Mouse (Mus musculus) megakaryocyte, embryonic 14.5 days (primary cell): Measurements from ENCODE around the gene Sult2b1. TPM values are rescaled to one million over a fixed set of nuclear protein-coding genes. Genes with fewer than 3 reads are reported as not detected.

Source experiments
- H3K27me3 ChIP-seq: replicated peaks from 2 replicates; pipeline ENCODE3; 2012; ENCODE audit warnings: inconsistent platforms
- H3K36me3 ChIP-seq: replicated peaks from 2 replicates; pipeline ENCODE3; 2012; ENCODE audit warnings: low read length, inconsistent platforms, mixed read lengths
- H3K4me1 ChIP-seq: 2 replicates; pipeline ENCODE4 v1.6.1; 2012; ENCODE audit warnings: inconsistent platforms
- H3K4me3 ChIP-seq: replicated peaks from 2 replicates; pipeline ENCODE3; 2012; ENCODE audit warnings: moderate library complexity, mild to moderate bottlenecking, inconsistent platforms
- H3K9me3 ChIP-seq: 2 replicates; pipeline ENCODE4 v1.6.1; 2012; ENCODE audit warnings: inconsistent platforms
- FLI1 ChIP-seq: IDR thresholded peaks from 2 replicates; pipeline ENCODE4 v1.6.1; 2012; ENCODE audit warnings: low read length, inconsistent platforms, mixed read lengths
- GATA1 ChIP-seq: IDR thresholded peaks from 3 replicates; pipeline ENCODE4 v1.6.1; 2012; ENCODE audit warnings: mixed read lengths, low read length, inconsistent platforms, borderline replicate concordance
- polyA plus RNA-seq: library from polyadenylated mRNA; stranded (reverse); fragments of >175 nt; gene quantifications from 2 replicates; pipeline ENCODE4 v1.2.3, GENCODE M21; 2012; ENCODE audit warnings: low replicate concordance; ENCODE audit not compliant: insufficient read depth

Sult2b1 gene
- polyA plus RNA-seq, 1 experiment: 1.00 TPM

DNA sequence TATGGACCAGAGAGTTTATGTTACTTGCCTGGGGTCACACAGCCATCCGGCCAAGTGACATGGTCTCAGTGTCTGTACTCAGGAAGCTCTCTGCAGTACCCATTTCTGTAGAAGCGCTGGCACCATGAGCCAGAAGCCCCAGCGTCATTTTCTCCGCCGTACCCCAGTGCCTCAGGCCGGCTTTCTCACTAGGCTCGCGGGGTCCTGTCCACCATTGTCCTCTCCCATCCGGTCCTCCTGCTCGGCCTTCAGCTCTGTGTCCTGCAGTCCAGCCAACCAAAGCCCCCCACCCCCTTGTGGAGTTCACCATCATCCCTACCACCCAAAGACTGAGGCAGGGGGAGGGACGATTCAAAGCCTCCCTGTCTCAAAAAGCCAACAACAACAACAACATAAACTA lies 82.9 kb downstream of the Sult2b1 start:
- TF ChIP-seq GATA1 (no peak), FLI1 (no peak)
- Histone ChIP-seq H3K9me3 (no peaks in the 10 kb centered on the region), H3K4me1 (peaks cover 70% of the 10 kb centered on the region), H3K36me3 (no peaks in the 10 kb centered on the region), H3K4me3 (no peak overlapping the region), H3K27me3 (peaks cover 28% of the 10 kb centered on the region)

GRCm38 (mm10) chr7:45701072-45701471 lies 83.4 kb downstream of the Sult2b1 start:
- Histone ChIP-seq H3K4me3 (peak overlapping the region; percentile 19), H3K27me3 (peaks cover 28% of the 10 kb centered on the region), H3K9me3 (no peaks in the 10 kb centered on the region), H3K4me1 (peaks cover 70% of the 10 kb centered on the region), H3K36me3 (no peaks in the 10 kb centered on the region)
- TF ChIP-seq GATA1: no peak

DNA sequence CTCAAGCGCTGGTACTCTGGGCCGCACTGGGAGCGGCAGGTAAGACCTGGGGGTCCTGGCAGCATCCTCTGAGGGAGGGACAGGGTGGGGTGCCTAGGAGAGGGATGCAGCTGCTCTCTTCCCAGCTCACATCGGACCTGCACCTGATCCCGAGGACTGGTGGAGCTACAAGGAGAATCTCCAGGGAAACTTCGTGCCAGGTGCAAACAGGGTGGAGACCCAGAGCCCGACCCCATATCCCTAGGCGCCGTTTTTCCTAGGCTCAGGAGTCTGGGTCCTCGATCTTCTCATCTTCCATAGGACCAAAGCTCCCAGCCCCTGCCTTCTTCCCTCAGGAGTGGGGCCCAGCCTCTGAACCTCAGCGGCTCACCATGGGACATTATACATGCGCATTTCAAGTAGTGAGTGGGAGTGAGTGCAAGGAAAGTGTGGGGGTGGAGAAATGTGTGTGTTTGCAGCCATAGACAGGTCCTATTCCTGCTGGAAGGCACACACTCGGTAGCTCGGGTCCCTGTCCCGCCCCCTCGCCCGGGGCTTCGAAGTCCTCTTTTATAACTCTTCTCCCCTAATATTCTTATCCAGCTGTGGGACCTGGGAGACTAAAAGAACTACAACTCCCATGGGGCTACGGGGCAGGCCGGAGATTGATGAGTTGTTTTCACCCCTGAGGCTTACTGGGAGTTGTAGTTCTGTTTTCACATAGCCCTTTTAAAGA lies 84.0 kb downstream of the Sult2b1 start:
- H3K9me3 ChIP-seq: no peaks in the 10 kb centered on the region
- TF ChIP-seq GATA1 (no peak), FLI1 (no peak)
- peaks cover 28% of the 10 kb centered on the region for H3K27me3 ChIP-seq
- no peaks in the 10 kb centered on the region for H3K36me3 ChIP-seq
- H3K4me3 ChIP-seq: peak overlapping the region; percentile 91
- peaks cover 63% of the 10 kb centered on the region for H3K4me1 ChIP-seq

DNA sequence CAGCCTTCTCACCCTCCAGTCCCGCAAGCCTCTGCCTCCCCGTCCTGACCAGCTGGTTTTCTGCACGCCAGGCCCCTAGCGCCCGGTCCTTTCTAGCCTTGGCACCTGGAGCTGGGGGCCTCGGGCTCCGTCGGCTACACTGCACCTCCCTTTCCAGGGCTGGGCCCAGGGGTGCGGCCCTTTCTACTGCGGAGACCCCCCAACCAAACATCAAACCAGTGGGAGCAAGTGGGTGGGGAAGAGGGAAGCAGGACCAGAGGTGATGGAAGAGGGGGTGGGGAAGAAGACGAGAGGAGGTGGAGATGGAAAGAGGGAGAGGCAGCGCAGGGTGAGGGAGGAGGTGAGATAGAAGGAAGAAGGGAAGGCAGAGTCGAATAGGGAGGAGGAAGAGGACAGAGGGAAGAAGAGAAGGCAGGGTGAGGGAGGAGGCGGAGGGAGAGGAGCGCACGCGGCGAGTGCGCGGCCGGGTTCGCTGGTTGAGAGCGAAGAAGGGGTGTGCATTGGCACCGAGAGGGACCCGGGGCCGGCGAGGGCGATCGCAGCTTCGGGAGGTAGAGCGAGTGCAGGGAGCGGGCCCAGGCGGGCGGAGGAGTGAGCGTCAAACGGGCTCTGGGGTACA lies 84.8 kb downstream of the Sult2b1 start, which contains the start of gene Car11:
TSS of gene Car11 (plus strand) at position 321 of the 619 bp plus-strand sequence.
- no peaks in the 10 kb centered on the region for H3K9me3 ChIP-seq
- no peaks in the 10 kb centered on the region for H3K36me3 ChIP-seq
- peaks cover 28% of the 10 kb centered on the region for H3K27me3 ChIP-seq
- H3K4me3 ChIP-seq: peak within 1 kb of the TSS; percentile 91
- no peak for TF ChIP-seq FLI1
- no peak for TF ChIP-seq GATA1
- H3K4me1 ChIP-seq: peaks cover 55% of the 10 kb centered on the region

DNA sequence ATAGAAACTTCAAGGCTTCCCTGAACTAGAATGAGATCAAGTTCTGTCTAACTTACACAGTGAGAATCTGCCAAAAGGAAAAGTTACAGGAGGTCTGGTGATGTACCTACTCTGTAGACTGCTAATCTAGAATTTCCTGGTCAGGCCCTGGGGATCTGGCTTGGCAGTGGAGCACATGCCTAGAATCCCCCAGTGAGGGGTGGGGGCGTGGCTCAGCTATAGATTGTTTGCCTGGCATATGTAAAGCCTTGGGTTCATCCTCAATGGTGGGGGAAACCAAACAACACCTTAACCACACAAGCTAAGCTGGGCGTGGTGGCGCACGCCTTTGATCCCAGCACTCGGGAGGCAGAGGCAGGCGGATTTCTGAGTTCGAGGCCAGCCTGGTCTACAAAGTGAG lies 86.6 kb downstream of the Sult2b1 start:
- no peaks in the 10 kb centered on the region for H3K9me3 ChIP-seq
- no peaks in the 10 kb centered on the region for H3K36me3 ChIP-seq
- no peak overlapping the region for H3K4me3 ChIP-seq
- TF ChIP-seq GATA1: no peak
- no peak for TF ChIP-seq FLI1
- H3K27me3 ChIP-seq: peaks cover 28% of the 10 kb centered on the region
- peaks cover 38% of the 10 kb centered on the region for H3K4me1 ChIP-seq

- Histone ChIP-seq H3K4me1 (peaks cover 31% of the 10 kb centered on the region), H3K36me3 (no peaks in the 10 kb centered on the region), H3K27me3 (peaks cover 33% of the 10 kb centered on the region), H3K4me3 (no peak overlapping the region), H3K9me3 (no peaks in the 10 kb centered on the region)
- no peak for TF ChIP-seq FLI1
- no peak for TF ChIP-seq GATA1
These were observed 89.4 kb downstream of the Sult2b1 start for GRCm38 (mm10) chr7:45695098-45695497.

GRCm38 (mm10) chr7:45693921-45694591 lies 90.4 kb downstream of the Sult2b1 start, which contains the start of gene Sec1:
Gene Sec1 (minus strand): TSS chr7:45694402.
- H3K36me3 ChIP-seq: no peaks in the 10 kb centered on the region
- H3K27me3 ChIP-seq: peaks cover 23% of the 10 kb centered on the region
- peaks cover 31% of the 10 kb centered on the region for H3K4me1 ChIP-seq
- no peaks in the 10 kb centered on the region for H3K9me3 ChIP-seq
- no peak within 1 kb of the TSS for H3K4me3 ChIP-seq
- TF ChIP-seq GATA1 (no peak), FLI1 (no peak)

DNA sequence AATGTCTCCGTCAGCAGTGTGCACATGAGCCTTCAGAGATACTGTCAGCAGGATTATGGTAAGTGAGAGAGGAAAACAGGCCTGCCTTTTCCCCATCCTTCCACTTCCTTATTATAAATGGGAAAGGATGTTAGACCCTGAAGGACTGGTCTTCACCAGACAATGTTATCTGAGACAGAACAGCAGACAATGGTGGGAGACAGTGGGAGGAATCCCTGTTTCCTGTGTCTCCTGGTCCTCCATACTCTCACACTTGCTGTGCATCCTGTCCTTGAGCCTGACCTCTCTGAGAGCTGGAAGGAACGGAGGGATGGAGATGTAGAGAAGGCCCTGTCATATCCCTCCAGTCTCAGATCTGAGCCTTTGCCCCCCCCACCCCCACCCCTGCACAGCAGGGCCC lies 92.1 kb downstream of the Sult2b1 start:
- Histone ChIP-seq H3K36me3 (no peaks in the 10 kb centered on the region), H3K27me3 (peaks cover 14% of the 10 kb centered on the region), H3K9me3 (no peaks in the 10 kb centered on the region), H3K4me1 (peaks cover 36% of the 10 kb centered on the region), H3K4me3 (no peak overlapping the region)
- TF ChIP-seq FLI1 (no peak), GATA1 (no peak)

- TF ChIP-seq GATA1 (no peak), FLI1 (no peak)
- Histone ChIP-seq H3K36me3 (no peaks in the 10 kb centered on the region), H3K4me1 (peaks cover 56% of the 10 kb centered on the region), H3K9me3 (no peaks in the 10 kb centered on the region), H3K4me3 (no peak overlapping the region), H3K27me3 (peaks cover 30% of the 10 kb centered on the region)
These were observed 94.7 kb downstream of the Sult2b1 start for GRCm38 (mm10) chr7:45689800-45690199.

DNA sequence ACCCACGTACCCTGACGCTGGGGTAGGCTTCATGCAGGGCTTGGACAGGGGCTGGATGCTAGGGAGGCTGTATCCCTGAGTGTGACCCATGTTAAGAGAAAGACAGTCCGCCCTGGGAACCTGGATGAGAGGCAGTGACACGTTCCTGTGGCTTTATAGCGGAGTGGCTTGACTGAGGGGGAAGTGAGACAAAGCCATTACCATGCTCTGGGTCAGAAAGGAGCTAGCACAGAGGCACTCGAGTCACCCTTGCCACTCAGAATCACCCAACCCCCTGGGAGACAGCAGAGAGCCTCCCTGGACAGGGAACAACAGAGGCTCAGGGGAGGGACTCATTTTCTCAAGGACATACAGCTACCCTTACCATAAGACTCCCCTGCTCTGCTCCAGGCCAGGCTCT lies 95.4 kb downstream of the Sult2b1 start:
- TF ChIP-seq FLI1 (no peak), GATA1 (no peak)
- no peak overlapping the region for H3K4me3 ChIP-seq
- no peaks in the 10 kb centered on the region for H3K36me3 ChIP-seq
- H3K9me3 ChIP-seq: no peaks in the 10 kb centered on the region
- H3K4me1 ChIP-seq: peaks cover 56% of the 10 kb centered on the region
- H3K27me3 ChIP-seq: peaks cover 35% of the 10 kb centered on the region
